Mouse (Mus musculus): Measurements from ENCODE around the gene Noa1.

- TF ChIP-seq CTCF (IDR thresholded peaks at IDR 0.05), result no peak
- TF ChIP-seq EP300 (IDR thresholded peaks at IDR 0.05), result no peak
Measured at GRCm38 (mm10) chr5:77289686-77290085, 20.2 kb downstream of the Noa1 start.

Data from lung, postnatal 0 days (tissue).